Mouse (Mus musculus): ENCODE data around the gene Echdc3.

GRCm38 (mm10) chr2:6238244-6238643 is 25.4 kb upstream of the Echdc3 start:
- TF ChIP-seq CTCF (IDR thresholded peaks at IDR 0.05; ENCODE audit: extremely low read depth, insufficient read depth, low read length) (no peak), POLR2A (IDR thresholded peaks at IDR 0.05; ENCODE audit: extremely low read depth, insufficient read depth, low read length) (no peak)

Data from cortical plate, adult 2 months (tissue).